Mouse (Mus musculus): ENCODE measurements around the gene Ndel1.

DNA sequence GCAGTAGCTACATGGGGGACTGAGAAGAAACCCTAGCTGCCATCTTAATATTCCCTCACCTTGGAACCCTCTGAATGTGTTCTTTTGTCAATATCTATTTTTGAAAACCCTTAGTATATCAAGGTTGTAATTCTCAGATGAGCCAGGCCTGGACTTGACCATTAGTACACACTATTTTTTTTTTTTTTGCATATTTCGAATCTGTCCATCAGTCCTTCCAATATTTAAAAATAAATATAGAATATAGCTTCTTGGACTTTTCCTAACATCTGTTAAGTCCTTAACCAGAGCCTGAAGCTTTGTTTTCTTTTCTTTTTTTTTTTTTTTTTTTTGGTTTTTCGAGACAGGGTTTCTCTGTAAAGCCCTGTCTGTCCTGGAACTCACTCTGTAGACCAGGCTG is 12.2 kb upstream of the Ndel1 start:
- TF ChIP-seq MYC (IDR thresholded peaks at IDR 0.05; ENCODE audit: low read depth, low read length) (no peak), POLR2A (IDR thresholded peaks at IDR 0.05; ENCODE audit: low read depth, low read length) (no peak), EP300 (IDR thresholded peaks at IDR 0.05; ENCODE audit: low read length) (no peak), HCFC1 (IDR thresholded peaks at IDR 0.05; ENCODE audit: low read depth, low read length) (no peak), E2F4 (IDR thresholded peaks at IDR 0.05; ENCODE audit: insufficient replicate concordance, low read depth, low read length) (no peak), CHD1 (IDR thresholded peaks at IDR 0.05; ENCODE audit: low read depth, low read length) (no peak), CTCF (conservative IDR thresholded peaks at IDR 0.05 in 1 of 2, IDR thresholded peaks at IDR 0.05 in 1 of 2; ENCODE audit: low read depth in 2 of 2, low read length in 2 of 2) (no peak), KAT2A (IDR thresholded peaks at IDR 0.05; ENCODE audit: insufficient replicate concordance, low read length) (no peak), CHD2 (IDR thresholded peaks at IDR 0.05; ENCODE audit: low read length) (no peak)
